Mouse (Mus musculus) embryonic facial prominence, embryonic 12.5 days (tissue): Measurements from ENCODE around the gene Bglap. TPM values are rescaled to one million over a fixed set of nuclear protein-coding genes. Genes with fewer than 3 reads are reported as not detected.
"Not testable (repeated sequence)": the region's sequence is repeated elsewhere in the genome, so short reads cannot be mapped to it uniquely, and the experiment has no call there.

Experiments used
- ATAC-seq: fragments of 200-750 bp; cut with Nextera tagmentation; 2 replicates; pipeline ENCODE4 v1.8.0; 2017; ENCODE audit not compliant: insufficient number of reproducible peaks, insufficient read depth, low FRiP score, low TSS enrichment
- H3K27ac ChIP-seq: fragments of 300-500 bp; sonication (generic); 2 replicates; pipeline ENCODE4 v1.5.1; 2016; ENCODE audit warnings: mild to moderate bottlenecking
- H3K27me3 ChIP-seq: fragments of 300-500 bp; sonication (generic); 2 replicates; pipeline ENCODE4 v1.6.1; 2016; ENCODE audit warnings: mild to moderate bottlenecking, moderate library complexity
- H3K36me3 ChIP-seq: fragments of 300-500 bp; sonication (generic); 2 replicates; pipeline ENCODE4 v1.6.1; 2016; ENCODE audit warnings: mild to moderate bottlenecking
- H3K4me1 ChIP-seq: fragments of 300-500 bp; sonication (generic); 2 replicates; pipeline ENCODE4 v1.6.1; 2016
- H3K4me2 ChIP-seq: fragments of 300-500 bp; sonication (generic); replicated peaks from 2 replicates; pipeline ENCODE4 v1.6.1; 2016; ENCODE audit warnings: mild to moderate bottlenecking, moderate library complexity
- H3K4me3 ChIP-seq: fragments of 300-500 bp; sonication (generic); 2 replicates; pipeline ENCODE4 v1.5.1; 2016; ENCODE audit warnings: mild to moderate bottlenecking
- H3K9ac ChIP-seq: fragments of 300-500 bp; sonication (generic); 2 replicates; pipeline ENCODE4 v1.6.1; 2016; ENCODE audit warnings: mild to moderate bottlenecking, moderate library complexity
- H3K9me3 ChIP-seq: fragments of 300-500 bp; sonication (generic); 2 replicates; pipeline ENCODE4 v1.6.1; 2016; ENCODE audit warnings: mild to moderate bottlenecking, moderate library complexity
- WGBS: fragments of 180-500 bp; shearing (Covaris S2); methylation state at CpG from one replicate; pipeline ENCODE4 v1.1.7; 2016; 5-methylcytosine and 5-hydroxymethylcytosine counted together
- polyA plus RNA-seq: library from polyadenylated mRNA; unstranded; fragments of >200 nt; fragmentation: Nextera tagmentation; extraction: Ambion mirVana; gene quantifications from 2 replicates; pipeline ENCODE4 v1.2.1, GENCODE M21; 2016

Gene Bglap
- polyA plus RNA-seq, 1 experiment from 2014 or later, result not detected

- not testable (repeated sequence) for H3K9ac ChIP-seq, H3K4me1 ChIP-seq, H3K27me3 ChIP-seq, ATAC-seq, H3K27ac ChIP-seq, H3K4me3 ChIP-seq, H3K9me3 ChIP-seq, H3K36me3 ChIP-seq
- peak overlapping the region; percentile 47; the same call in 1 of the 2 replicates for H3K4me2 ChIP-seq
- WGBS, result 64% methylated on average over 3 of the region's 7 CpGs
Measured at GRCm38 (mm10) chr3:88382383-88382782, 1.9 kb downstream of the Bglap start.

GRCm38 (mm10) chr3:88381389-88382315 is 2.6 kb downstream of the Bglap start:
- Histone ChIP-seq H3K27ac (0 out of 2 replicates have a peak overlapping the region, but pooled peaks have one; percentile 41), H3K9ac (0 out of 2 replicates have a peak overlapping the region, but pooled peaks have one; percentile 27), H3K4me3 (peak overlapping the region; percentile 29), H3K4me2 (peak overlapping the region; percentile 47)
- H3K9me3 ChIP-seq, H3K4me1 ChIP-seq, H3K27me3 ChIP-seq, H3K36me3 ChIP-seq: not testable (repeated sequence)
- WGBS, result 8% methylated on average over 22 of the region's 22 CpGs
- ATAC-seq, result peak; percentile 71

DNA sequence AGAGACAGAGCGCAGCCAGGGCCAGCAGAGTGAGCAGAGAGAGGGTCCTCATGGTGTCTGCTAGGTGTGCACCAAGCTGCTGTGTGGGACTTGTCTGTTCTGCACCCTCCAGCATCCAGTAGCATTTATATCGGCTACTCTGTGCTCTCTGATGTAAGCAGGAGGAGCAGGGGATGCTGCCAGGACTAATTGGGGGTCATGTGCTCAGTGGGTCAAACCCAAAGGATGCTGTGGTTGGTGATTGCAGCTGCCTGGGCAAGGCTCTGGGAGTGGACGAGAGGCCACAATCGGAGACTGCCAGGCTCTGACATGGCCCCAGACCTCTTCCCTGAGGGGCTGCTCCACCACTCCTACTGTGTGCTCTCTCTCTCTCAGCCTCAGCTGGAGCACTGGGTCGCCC is 5.7 kb downstream of the Bglap start, which contains the start of gene Bglap2:
TSS of gene Bglap2 (minus strand) at position 101 of the 400 bp plus-strand sequence.
- WGBS, result 71% methylated on average over 5 of the region's 5 CpGs
- H3K4me3 ChIP-seq, H3K27me3 ChIP-seq, H3K4me1 ChIP-seq, H3K36me3 ChIP-seq, H3K9me3 ChIP-seq, H3K4me2 ChIP-seq, ATAC-seq, H3K9ac ChIP-seq, H3K27ac ChIP-seq: not testable (repeated sequence)

DNA sequence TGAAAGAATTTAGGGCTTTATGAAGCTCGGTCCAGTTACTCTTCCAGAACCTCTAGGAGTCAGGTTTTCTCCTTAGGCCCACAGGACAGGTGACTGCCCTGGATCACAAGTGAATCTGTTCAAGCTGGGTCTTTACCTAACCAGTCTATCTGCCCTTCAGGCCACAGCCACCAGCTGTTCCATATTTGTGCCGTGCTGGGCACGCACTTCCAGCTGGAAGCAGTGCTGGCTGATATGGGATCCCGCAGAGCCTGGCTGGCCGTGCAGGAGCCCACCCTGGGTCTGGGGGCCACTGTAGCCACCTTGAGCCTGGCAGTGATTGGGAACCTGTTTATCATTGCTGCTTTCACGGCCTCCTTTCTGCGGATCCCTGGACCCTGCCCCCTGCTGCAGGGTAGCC is 7.6 kb downstream of the Bglap start:
- H3K9me3 ChIP-seq, H3K4me3 ChIP-seq, ATAC-seq, H3K9ac ChIP-seq, H3K27ac ChIP-seq, H3K36me3 ChIP-seq, H3K27me3 ChIP-seq, H3K4me1 ChIP-seq: not testable (repeated sequence)
- WGBS, result 23% methylated on average over 7 of the region's 7 CpGs
- H3K4me2 ChIP-seq, result peak overlapping the region; percentile 44

DNA sequence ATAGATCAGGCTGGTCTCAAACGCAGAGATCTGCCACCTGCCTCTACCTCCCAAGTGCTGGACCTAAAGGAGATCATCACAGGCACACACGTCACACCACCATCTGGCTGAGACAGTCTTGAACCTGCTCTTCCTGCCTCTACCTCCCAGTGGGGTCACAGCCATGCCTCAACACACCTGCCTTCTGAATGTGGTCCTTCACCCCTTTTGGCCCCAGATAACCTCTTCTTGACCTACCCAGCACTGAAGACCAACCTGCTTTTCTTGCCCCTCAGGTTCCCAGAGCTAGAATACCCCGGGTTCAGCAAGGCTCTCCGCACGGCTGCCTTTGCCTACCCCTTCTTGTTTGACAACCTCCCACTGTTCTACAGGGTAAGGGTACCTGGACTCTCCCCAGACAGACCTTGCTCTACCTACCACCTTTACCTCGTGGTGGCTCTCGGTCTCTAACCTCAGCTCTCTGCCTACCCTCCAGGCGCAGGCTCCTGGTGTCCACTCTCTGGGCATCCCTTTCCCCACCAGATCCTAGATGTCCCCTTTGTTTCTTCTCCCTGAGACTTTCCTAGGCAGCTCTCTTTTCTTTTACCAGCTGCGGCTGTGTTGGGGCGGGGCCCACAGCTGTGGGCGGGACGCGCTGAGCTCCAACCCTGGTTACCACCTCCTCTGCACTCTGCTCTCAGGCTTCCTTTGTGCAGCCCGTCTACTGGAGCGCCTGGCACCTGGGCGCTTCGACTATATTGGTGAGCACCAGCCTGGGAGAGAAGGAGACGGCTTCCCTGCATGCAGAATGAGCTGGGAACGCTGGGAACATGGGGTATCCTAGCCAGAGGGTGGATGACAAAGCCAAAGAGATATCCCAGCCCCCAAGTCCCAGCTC is 8.3 kb downstream of the Bglap start:
- not testable (repeated sequence) for H3K27me3 ChIP-seq, H3K36me3 ChIP-seq, H3K9me3 ChIP-seq, H3K4me1 ChIP-seq, H3K9ac ChIP-seq
- Histone ChIP-seq H3K4me2 (peak overlapping the region; percentile 44), H3K27ac (0 out of 2 replicates have a peak overlapping the region, but pooled peaks have one; percentile 30), H3K4me3 (peak overlapping the region; percentile 19; the same call in 1 of the 2 replicates)
- 10% methylated on average over 19 of the region's 19 CpGs for WGBS
- peak; percentile 84 for ATAC-seq

- WGBS, result 91% methylated on average over 9 of the region's 9 CpGs
- not testable (repeated sequence) for H3K36me3 ChIP-seq, H3K9me3 ChIP-seq, H3K27me3 ChIP-seq, ATAC-seq, H3K27ac ChIP-seq, H3K4me1 ChIP-seq, H3K9ac ChIP-seq, H3K4me2 ChIP-seq, H3K4me3 ChIP-seq
Measured at GRCm38 (mm10) chr3:88372643-88373042, 11.6 kb downstream of the Bglap start, which contains the start of gene Bglap3. Bglap3 (minus strand) TSS chr3:88372743.

DNA sequence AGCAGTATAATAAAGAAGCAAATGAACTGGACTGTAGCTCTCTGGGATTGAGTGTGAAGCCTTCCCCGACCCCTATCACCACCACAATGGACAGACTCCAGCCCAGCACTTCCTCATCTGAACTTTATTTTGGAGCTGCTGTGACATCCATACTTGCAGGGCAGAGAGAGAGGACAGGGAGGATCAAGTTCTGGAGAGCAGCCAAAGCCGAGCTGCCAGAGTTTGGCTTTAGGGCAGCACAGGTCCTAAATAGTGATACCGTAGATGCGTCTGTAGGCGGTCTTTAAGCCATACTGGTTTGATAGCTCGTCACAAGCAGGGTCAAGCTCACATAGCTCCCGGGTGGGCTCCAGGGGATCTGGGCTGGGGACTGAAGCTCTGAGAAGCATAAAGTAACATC is 15.8 kb downstream of the Bglap start:
- not testable (repeated sequence) for H3K4me1 ChIP-seq, ATAC-seq, H3K9ac ChIP-seq, H3K9me3 ChIP-seq, H3K4me3 ChIP-seq, H3K36me3 ChIP-seq, H3K4me2 ChIP-seq, H3K27ac ChIP-seq
- WGBS, result 85% methylated on average over 7 of the region's 7 CpGs
- H3K27me3 ChIP-seq, result peaks cover 25% of the 10 kb centered on the region

DNA sequence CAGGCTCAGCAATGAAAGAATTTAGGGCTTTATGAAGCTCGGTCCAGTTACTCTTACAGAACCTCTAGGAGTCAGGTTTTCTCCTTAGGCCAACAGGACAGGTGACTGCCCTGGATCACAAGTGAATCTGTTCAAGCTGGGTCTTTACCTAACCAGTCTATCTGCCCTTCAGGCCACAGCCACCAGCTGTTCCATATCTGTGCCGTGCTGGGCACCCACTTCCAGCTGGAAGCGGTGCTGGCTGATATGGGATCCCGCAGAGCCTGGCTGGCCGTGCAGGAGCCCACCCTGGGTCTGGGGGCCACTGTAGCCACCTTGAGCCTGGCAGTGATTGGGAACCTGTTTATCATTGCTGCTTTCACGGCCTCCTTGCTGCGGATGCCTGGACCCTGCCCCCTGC is 16.7 kb downstream of the Bglap start:
- H3K36me3 ChIP-seq, H3K4me3 ChIP-seq, H3K9me3 ChIP-seq, H3K27ac ChIP-seq, H3K4me2 ChIP-seq, H3K9ac ChIP-seq, H3K4me1 ChIP-seq: not testable (repeated sequence)
- 0 out of 2 replicates have a peak, but pooled peaks have one; percentile 12 for ATAC-seq
- WGBS, result 43% methylated on average over 3 of the region's 7 CpGs
- peaks cover 25% of the 10 kb centered on the region for H3K27me3 ChIP-seq

GRCm38 (mm10) chr3:88366830-88367428 is 17.3 kb downstream of the Bglap start:
- not testable (repeated sequence) for H3K9me3 ChIP-seq, H3K9ac ChIP-seq, H3K4me1 ChIP-seq, H3K27ac ChIP-seq, H3K36me3 ChIP-seq
- H3K27me3 ChIP-seq, result peaks cover 25% of the 10 kb centered on the region
- 5% methylated on average over 22 of the region's 22 CpGs for WGBS
- peak; percentile 76 for ATAC-seq
- peak overlapping the region; percentile 24; the same call in 1 of the 2 replicates for H3K4me3 ChIP-seq
- peak overlapping the region; percentile 40 for H3K4me2 ChIP-seq

DNA sequence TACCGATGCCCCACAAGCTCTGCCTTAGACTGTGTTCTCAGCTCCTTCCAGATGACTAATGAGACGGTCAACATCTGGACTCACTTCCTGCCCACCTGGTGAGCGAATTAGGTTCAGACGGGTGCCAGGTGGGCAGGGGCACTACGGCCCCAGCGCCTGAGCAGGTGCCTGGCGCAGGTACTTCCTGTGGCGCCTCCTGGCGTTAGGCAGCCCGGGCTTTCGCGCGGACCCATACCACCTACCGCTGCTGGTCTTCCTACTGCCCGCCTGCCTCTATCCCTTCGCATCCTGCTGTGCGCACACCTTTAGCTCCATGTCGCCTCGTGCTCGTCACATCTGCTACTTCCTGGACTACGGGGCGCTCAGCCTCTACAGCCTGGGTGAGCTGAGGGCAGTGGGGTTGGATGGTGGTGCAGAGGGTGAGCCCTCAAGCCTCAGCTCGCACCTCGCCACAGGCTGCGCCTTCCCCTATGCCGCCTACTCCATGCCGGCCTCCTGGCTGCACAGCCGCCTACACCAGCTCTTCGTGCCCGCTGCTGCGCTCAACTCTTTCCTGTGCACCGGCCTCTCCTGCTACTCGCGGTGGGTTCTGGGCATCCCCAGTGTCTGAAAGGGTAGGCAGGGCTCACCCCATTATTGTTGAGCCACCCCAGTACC is 18.4 kb downstream of the Bglap start:
- peaks cover 17% of the 10 kb centered on the region for H3K36me3 ChIP-seq
- H3K4me3 ChIP-seq, result no peak overlapping the region
- H3K27ac ChIP-seq, result no peak overlapping the region
- no peak overlapping the region; the same call in 1 of the 2 replicates for H3K4me2 ChIP-seq
- peaks cover 25% of the 10 kb centered on the region for H3K27me3 ChIP-seq
- H3K9me3 ChIP-seq, result peaks cover 8% of the 10 kb centered on the region; the same call in 1 of the 2 replicates
- WGBS, result 37% methylated on average over 34 of the region's 34 CpGs
- ATAC-seq, result no peak; the same call in 1 of the 2 replicates
- H3K9ac ChIP-seq, result no peak overlapping the region
- H3K4me1 ChIP-seq, result no peaks in the 10 kb centered on the region

DNA sequence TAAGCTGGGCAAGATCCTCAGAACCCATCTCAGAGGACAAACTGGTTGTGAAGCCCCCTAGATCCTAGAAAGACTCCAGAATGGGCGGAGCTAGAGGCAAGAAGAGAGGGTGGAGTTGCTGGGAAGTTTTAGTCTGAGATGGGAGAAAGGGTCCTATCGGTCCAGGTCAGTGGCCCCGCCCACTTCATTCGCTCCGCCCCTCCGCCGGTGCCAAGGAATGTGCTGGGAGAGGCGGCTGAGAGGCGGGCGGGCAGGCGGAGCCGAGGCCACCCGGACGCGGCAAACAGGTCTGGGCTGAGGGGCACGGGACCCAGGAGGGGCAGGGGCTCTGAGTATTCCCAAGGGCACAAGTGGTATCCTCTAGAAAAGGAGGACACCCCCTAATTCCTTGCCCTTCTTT is 19.9 kb downstream of the Bglap start, which contains the start of gene Paqr6:
TSS of gene Paqr6 (plus strand) at position 248 of the 400 bp plus-strand sequence.
- no peak within 1 kb of the TSS for H3K9ac ChIP-seq
- 0 out of 2 replicates have a peak within 1 kb of the TSS, but pooled peaks have one; percentile 5 for H3K4me3 ChIP-seq
- no peak within 1 kb of the TSS for H3K27ac ChIP-seq
- peak within 1 kb of the TSS; percentile 18; the same call in 1 of the 2 replicates for H3K4me2 ChIP-seq
- H3K27me3 ChIP-seq, result peaks cover 25% of the 10 kb centered on the region
- no peaks in the 10 kb centered on the region for H3K9me3 ChIP-seq
- H3K4me1 ChIP-seq, result no peaks in the 10 kb centered on the region
- H3K36me3 ChIP-seq, result peaks cover 32% of the 10 kb centered on the region
- WGBS, result under 1% methylated on average over 16 of the region's 16 CpGs
- ATAC-seq, result no peak
